Mouse (Mus musculus) embryo, embryonic 10 days (tissue): ENCODE measurements around the gene Krtap3-2.
"Not testable (repeated sequence)": the region's sequence is repeated elsewhere in the genome, so short reads cannot be mapped to it uniquely, and the experiment has no call there.

Experiments
- DNase-seq: peaks from one replicate; pipeline ENCODE4 v3.0.0-alpha.2; 2015; ENCODE audit warnings: low spot score

The Krtap3-2 gene

DNA sequence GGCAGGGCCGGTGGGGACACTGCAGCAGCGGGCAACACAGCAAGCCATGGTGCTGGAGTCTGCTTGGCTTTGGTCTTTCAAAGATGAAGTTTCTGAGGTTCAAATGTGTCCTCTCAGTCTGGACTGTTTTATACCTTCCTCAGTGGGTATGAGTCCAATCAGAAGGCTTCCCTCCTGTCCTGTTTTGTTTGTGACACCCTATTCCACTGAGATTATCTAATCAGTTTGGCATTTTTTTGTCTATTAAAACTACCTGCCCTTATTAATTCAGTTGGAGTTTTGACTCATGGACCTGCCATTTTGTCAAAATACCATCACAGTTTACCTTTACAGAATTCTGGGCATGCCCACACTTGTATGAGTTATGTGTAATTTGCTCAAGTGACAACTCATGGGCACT lies at the start of gene Krtap3-2:
Gene Krtap3-2, minus strand, starts transcription at position 101 of the 400 bp plus-strand sequence.
- DNase-seq = no peak

DNA sequence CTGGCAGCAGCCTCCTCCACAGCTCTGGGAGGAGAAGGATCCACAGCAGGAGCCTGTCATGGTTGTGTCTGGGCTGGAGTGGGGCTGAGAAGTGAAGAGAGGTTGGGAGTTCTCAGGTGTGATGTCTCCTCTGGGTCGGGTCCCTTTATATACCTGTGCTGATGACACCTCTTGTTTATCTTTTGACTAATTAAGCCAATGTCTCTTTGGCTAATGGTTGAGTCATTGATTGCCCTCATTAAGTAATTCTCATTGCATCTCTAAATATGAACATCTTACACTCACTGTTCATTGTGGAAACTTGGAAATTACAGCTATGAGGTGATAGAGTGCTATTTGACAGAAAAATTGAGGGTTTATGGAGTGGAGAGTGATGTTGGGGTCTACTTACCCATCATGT lies 46.6 kb upstream of the Krtap3-2 start, which contains the start of gene Gm11938:
Gene Gm11938, minus strand, starts transcription at position 101 of the 400 bp plus-strand sequence.
- DNase-seq = not testable (repeated sequence)

DNA sequence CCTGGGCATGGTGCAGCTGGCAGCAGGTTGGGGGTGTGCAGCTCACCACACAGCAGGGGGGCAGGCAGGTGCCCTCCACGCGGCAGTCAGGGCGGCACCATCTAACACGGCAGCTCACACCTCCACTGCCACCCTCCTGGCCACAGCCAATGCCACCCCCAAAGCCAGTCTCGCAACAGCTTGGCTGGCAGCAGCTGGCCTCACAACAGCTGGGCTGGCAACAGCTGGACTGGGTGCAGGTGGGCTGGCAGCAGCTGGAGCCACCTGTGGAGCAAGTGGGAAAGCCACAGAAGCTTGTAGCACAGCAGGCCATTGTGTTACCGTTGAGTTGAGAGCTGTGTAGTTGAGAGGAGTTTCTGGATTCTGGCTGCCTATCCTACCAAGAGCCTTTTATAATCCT lies 41.1 kb upstream of the Krtap3-2 start, which contains the start of gene Krtap9-3:
Gene Krtap9-3, minus strand, starts transcription at position 364 of the 400 bp plus-strand sequence.
- DNase-seq = not testable (repeated sequence)

DNA sequence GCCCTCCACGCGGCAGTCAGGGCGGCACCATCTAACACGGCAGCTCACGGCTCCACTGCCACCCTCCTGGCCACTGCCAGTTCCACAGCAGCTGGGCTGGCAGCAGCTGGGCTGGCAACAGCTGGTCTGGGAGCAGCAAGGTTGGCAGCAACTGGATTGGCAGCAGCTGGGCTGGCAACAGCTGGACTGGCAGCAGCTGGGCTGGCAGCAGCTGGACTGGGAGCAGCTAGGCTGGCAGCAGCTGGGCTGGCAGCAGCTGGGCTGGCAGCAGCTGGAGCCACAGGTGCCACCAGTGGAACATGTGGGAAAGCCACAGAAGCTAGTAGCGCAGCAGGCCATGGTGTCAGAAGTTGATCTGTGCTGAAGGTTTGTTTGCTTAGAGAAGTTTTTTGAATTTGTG lies 34.3 kb upstream of the Krtap3-2 start, which contains the start of gene Krtap1-3:
Gene Krtap1-3, minus strand, starts transcription at position 359 of the 400 bp plus-strand sequence.
- DNase-seq = no peak

DNA sequence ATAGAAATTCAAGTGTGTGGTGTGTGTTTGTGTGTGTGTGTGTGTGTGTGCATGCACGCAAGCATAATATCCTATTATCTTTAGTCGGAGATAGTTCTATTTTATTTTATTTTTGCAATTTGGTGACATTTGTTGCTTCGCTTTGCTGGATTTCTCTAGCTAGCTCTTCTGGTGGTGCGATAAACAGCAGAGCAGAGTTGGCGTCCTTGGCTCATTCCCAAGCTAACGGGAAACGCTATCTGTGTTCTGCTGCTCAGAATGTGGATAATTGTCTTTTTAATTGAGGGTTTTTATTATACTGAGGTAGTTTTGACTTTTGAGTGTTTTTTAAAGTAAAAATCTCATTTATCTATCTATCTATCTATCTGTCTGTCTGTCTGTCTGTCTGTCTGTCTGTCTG lies 28.4 kb upstream of the Krtap3-2 start:
- DNase-seq = no peak

DNA sequence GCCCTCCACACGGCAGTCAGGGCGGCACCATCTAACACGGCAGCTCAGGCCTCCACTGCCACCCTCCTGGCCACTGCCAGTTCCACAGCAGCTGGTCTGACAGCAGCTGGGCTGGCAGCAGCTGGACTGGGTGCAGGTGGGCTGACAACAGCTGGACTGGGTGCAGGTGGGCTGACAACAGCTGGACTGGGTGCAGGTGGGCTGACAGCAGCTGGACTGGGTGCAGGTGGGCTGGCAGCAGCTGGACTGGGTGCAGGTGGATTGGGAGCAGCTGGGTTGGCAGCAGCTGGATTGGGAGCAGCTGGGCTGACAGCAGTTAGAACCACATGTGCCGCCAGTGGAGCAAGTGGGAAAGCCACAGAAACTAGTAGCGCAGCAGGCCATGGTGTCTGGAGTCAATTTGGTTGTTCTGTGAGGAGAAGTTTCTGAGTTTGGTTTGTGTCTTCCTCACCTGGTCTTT lies 26.6 kb upstream of the Krtap3-2 start, which contains the start of gene Krtap1-4:
Gene Krtap1-4, minus strand, starts transcription at position 410 of the 460 bp plus-strand sequence.
- no peak for DNase-seq

DNA sequence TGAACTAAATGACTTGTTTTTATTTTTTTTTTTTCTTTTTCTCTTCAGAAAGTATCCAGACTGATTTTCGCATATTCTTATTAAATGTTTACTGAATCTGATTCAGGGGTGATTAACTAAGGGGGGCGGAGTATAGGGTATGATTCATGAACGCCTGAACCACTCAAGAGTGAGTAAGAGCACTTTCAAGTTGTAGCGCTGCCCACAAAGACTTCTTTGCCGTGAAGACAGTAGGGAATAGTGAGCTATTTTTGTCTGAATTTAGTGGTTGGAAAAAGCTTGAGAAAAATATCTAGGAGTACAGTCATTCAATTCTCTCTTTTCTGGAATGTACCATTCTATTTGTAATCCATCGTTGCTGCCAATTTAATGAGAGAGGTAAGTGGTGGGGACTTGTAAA lies 24.9 kb upstream of the Krtap3-2 start:
- DNase-seq = no peak

DNA sequence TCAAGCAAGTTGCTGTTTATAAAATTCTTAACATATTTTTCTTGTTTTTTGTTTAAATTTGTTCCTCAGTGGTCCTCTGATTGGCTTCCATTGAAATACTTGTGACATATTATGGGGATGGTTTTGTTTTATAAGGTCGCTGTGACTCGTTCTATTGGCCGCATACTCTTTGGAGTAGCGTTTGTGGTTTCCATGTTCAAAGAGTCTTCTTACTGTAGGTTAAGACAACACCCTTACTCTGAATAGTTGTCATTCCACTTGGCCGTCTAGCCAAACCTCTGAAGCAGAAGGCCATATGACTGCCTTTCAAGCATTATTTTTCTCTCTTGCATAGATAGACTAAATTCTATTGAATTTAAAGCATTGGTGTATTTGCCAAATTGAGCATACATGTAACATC lies 24.4 kb upstream of the Krtap3-2 start:
- no peak for DNase-seq

DNA sequence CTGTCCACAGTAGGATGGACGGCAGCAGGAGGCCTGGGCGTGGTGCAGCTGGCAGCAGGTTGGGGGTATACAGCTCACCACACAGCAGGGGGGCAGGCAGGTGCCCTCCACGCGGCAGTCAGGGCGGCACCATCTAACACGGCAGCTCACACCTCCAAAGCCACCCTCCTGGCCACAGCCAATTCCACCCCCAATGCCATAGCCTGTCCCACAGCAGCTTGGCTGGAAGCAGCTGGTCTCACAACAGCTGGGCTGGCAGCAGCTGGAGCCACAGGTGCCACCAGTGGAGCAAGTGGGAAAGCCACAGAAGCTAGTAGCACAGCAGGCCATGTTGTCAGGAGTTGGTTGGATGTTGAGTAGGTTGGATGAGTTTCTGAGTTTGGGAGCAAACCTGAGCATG lies 24.0 kb upstream of the Krtap3-2 start, which contains the start of gene Krtap1-5:
Gene Krtap1-5, minus strand, starts transcription at position 381 of the 400 bp plus-strand sequence.
- no peak for DNase-seq

DNA sequence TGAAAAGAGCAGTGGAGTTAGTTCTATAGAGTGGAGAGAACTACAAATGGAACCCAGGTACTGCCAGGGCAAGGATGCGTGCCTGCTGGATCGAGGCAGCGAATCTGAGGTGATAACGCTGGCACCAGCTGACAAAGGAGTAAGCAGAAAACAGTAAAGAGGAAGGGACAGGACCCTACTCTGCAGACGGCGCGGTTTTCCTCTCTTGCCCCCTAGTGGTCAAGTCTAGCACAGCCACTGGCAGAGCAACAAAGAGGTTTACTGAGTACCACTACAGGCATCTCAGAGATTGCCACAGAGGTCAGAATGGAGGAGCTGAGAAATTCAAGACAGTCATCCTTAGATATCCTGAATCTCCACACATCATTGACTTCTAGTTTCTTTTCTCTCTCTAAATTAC lies 17.5 kb upstream of the Krtap3-2 start:
- peak; percentile 89 for DNase-seq

DNA sequence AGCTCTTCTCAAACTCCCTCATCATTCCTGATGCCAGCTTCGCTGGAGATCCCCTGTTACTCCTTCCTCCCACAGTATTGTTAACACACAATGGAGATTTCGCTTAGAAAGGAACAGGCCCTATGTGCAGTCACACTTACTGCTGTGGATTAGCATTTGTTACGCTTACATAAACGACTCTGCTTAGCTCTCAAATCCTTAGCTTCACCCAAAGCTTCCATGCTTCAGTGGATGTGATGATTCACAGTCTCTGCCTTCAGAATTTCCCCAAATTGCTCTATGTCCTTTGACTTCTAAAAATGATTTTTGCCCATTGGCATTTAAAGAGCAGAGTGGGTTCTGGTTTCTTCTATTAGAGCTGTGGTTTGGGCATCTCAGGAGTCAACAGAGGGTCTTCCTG lies 16.5 kb upstream of the Krtap3-2 start:
- DNase-seq = no peak

DNA sequence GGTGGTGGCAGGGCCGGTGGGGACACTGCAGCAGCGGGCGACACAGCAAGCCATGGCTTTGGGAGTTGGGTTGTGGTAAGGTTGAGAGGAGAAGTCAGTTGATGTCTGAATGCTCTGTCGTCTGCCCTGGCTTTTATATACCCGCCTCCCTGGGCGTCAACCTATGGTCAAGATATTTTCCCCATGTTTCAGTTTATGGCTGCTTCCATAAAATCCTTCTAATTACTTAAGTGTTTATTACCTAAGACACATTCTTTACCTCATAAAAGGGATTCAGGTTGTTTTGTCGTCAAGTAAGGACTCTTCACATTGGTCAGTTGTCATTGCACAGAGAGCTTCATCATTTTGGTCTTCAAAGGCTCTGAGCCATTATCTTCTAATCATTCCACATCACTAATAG lies 9.9 kb upstream of the Krtap3-2 start, which contains the start of gene Krtap3-1:
Gene Krtap3-1, minus strand, starts transcription at position 101 of the 400 bp plus-strand sequence.
- no peak for DNase-seq

DNA sequence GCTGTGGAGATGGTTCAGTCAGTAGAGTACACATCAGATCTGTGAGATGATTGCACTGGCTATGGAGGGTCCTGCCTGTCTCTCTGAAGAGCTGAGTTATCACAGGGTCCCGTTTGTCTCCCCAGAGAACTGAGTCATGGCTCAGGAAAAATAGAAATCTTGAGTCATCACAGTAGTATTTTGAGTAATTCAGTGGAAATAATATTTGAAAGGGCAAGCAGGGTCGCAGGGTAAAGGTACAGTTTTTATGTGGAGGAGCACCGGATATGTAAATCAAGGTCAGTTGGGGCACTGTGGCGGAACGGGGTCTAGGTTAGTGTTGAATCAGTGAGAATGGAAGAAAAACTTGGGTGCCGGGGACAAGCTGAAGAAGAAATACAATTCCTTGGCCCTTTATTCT lies 5.9 kb upstream of the Krtap3-2 start:
- DNase-seq = no peak

DNA sequence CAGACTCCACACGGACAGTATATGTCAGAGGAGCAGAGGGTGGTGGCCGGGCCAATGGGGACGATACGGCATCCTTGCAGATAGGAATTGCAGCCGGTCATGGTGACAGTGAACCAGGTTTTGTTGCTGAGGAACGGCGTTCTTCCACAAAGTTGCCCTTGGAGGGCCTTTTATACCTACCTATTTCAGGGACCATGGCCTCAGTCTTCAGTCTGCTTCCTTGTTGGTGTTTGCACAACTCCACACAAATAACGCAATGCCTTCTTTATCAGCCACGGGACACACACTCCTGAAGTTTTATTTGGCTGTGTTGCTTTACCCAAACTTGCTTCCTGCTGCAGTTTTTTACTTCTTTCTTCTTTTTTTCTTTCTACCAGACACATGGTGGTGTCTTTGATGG lies 2.7 kb upstream of the Krtap3-2 start, which contains the start of gene Gm11939:
Gene Gm11939, minus strand, starts transcription at position 101 of the 400 bp plus-strand sequence.
- no peak for DNase-seq

DNA sequence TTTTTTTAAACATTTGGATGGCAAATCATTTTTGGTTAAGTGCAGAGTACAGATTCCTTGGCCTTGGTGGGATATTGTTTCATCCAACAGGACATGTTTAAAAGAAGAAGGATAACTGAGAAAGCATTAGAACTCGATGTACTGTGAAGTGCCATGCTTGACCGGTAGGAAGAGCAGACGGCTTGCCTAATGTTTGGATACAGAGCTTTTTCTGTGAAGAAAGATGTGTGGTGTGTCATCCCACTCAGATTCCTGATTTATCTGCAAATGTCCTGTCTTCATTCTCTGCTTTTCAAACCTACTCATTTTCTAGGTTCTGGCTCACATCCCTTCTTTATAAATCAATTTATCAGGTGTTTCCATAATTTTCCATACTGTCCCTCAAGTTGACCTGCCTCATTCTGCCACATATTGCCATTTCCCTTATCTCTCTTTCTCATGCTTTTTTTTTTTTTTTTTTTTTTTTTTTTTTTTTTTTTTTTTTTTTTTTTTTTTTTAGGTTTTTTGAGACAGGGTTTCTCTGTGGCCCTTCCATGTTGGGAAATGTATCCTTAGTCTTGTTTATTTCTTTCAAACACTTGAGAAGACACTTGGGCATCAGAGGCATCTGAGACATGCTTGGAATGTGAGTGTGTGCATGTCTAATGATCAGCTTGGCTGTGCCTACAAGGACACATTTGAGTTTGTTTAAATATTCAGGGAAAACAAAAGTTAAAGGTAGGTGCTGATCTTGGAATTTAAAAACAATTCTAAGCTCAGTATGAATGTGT lies 1.5 kb upstream of the Krtap3-2 start:
- no peak for DNase-seq

DNA sequence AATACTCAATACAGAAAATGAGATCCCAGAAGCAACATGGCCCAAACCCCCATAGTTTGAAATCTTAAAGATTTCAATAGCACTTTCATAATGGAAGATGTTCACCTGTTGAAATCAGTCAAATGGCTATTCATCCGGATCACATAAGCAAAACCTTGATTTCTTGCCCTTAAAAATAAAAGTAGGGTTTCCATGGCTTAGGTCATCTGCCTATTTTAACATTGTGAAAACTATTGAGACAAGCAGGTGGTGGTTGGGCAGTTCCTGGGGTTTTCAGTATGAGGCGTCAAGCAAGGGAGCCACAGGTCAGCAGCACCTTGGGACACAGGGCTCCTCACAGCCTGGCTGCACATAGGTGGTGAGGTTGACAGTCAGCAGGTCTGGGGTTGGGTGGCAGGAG lies 458 bp downstream of the Krtap3-2 start:
- no peak for DNase-seq

DNA sequence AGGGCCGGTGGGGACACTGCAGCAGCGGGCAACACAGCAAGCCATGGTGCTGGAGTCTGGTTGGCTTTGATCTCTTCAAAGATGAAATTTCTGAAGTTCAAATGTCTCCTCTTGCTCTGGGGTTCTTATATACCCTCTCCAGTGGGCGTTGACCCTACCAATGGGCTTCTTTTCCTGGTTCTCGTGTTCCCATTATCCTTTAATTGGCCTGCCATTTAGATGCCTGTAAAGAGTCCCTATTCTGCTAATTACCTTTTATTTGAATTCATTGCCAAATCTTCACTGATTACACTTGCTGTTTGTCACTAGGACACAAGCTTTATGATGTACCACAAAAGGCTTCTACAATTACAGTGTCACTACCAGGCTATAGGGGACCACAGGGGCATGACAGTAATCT lies 5.9 kb downstream of the Krtap3-2 start, which contains the start of gene Krtap3-3:
Gene Krtap3-3, minus strand, starts transcription at position 101 of the 400 bp plus-strand sequence.
- DNase-seq = no peak

DNA sequence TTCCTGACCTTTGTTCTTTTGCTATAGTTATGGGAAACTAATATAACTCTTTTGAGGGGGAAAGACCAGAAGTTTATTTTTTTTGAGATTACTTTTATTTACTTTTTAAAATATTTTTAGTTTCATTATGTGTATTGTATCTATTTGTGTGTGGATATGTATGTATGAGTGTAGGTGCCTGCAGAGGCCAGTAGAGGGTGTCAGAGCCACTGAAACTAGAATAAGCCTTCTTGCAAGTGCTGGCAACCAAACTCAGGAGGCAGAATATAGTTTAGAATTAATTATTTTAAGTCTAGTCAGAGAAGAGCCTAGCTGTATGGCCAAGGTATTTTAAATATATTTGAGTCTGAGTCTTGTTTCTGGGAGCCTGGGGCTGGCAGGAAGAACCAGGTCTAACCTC lies 8.8 kb downstream of the Krtap3-2 start:
- no peak for DNase-seq

DNA sequence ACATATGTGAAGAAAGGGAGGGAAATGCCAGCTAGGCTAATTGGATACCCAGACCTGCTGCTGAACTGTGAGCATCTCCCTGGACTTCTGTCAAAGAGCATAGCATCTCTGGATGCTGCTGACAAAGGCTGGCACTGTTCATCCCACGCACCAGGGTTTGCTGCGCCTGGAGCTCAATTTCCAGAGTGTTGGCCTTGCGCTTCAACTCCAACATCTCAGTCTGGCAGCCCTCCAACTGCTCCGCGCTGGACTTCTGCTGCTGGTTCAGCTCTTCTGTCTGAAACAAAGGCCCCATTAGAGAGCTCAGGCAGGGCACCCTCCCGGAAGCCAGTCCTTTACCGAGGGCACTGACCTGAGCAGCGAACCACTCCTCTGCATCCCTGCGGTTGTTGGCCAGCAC lies 16.9 kb downstream of the Krtap3-2 start:
- DNase-seq = no peak

DNA sequence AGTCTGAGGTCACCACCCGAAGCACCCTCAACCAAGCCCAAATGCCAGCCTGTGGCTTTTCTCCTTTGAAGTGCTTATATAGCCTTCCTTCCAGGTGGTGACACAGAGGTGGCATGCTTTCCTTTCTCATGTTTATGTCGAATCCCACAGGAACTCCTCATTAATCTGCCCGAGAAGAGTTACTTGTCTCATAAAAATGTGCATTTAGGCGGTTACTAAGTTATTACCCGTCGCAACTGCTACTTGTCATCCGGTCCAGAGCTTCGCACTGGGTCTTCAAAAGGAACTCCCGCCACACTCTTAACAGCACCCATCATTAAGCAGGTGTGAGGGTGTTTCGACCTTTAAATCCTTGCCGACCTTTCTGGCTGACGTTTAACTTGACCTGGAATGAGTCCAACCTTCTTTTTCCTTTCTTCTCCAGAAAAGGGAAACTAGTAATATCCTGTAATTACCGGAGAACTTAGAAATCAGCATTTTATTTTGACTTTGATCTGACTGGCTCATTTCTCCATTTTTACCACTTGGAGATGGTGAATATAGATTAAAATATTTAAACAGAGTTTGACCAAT lies 35.3 kb downstream of the Krtap3-2 start, which contains the start of gene Krt39:
Gene Krt39, minus strand, starts transcription at position 51 of the 573 bp plus-strand sequence.
- no peak for DNase-seq

DNA sequence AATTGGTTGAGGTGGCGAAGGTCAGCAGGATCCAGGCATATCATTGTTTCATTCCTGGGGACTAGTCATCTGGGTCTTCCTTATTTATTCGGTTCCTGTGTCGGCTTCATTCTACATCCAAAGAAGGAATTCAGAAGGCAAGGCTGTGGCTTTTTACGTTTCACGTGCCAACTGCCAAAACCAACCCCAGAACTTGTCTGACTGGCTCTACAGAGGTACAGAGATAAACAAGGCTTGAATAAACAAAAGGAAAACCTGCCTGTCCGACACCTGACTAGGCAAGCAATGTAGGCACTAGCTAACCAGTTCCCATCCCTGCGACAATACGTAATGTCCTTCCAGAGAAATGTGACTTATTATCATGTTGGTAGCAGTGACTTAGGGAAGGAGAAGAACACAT lies 42.6 kb downstream of the Krtap3-2 start:
- no peak for DNase-seq
